Mouse (Mus musculus): ENCODE measurements around the gene Plekho1. TPM values are rescaled to one million over a fixed set of nuclear protein-coding genes. Genes with fewer than 3 reads are reported as not detected.

Plekho1 gene
- total RNA-seq, 2 experiments from 2014 or later: 56.2 to 56.3 TPM

Other genes starting within 250 kb of the Plekho1 start
- gene Tars2, start 235.8 kb downstream of the Plekho1 start, total RNA-seq (2021): 10 to 100 TPM; 38.0 to 38.7 TPM
- gene Rprd2, start 177.1 kb downstream of the Plekho1 start, total RNA-seq (2021): 10 to 100 TPM; 56.3 to 62.3 TPM
- 10 to 100 TPM; 24.4 to 27.8 TPM for gene Prpf3, start 140.1 kb downstream of the Plekho1 start, total RNA-seq (2021)
- gene Mrps21, start 124.5 kb downstream of the Plekho1 start, total RNA-seq (2021): 100 to 1,000 TPM; 120 to 127 TPM
- 10 to 100 TPM in 1 of 2 experiments, 1 to 10 TPM in 1; 9.4 to 11.4 TPM for gene Ciart, start 113.8 kb downstream of the Plekho1 start, total RNA-seq (2021)
- gene BC028528, start 104.0 kb downstream of the Plekho1 start, total RNA-seq (2021): 1 to 10 TPM; 8.1 to 9.1 TPM
- 10 to 100 TPM; 88.4 to 92.6 TPM for gene Aph1a, start 102.0 kb downstream of the Plekho1 start, total RNA-seq (2021)
- gene Car14, start 91.3 kb downstream of the Plekho1 start, total RNA-seq (2021): 1 to 10 TPM; 1.7 to 3.2 TPM
- gene Anp32e, start 66.8 kb downstream of the Plekho1 start, total RNA-seq (2021): 100 to 1,000 TPM; 104 to 106 TPM
- 10 to 100 TPM; 41.2 to 46.4 TPM for gene Vps45, start 62.5 kb upstream of the Plekho1 start, total RNA-seq (2021)
- 10 to 100 TPM; 13.4 to 17.6 TPM for gene Otud7b, start 108.5 kb upstream of the Plekho1 start, total RNA-seq (2021)
- gene Mtmr11, start 166.0 kb upstream of the Plekho1 start, total RNA-seq (2021): 1 to 10 TPM; 5.3 to 6.7 TPM
- gene Sf3b4, start 176.3 kb upstream of the Plekho1 start, total RNA-seq (2021): 10 to 100 TPM; 45.5 to 47.2 TPM
- 100 to 1,000 TPM; 404 to 435 TPM for gene Sv2a, start 185.2 kb upstream of the Plekho1 start, total RNA-seq (2021)
- 10 to 100 TPM; 19.3 to 22.2 TPM for gene Bola1, start 223.7 kb upstream of the Plekho1 start, total RNA-seq (2021)
- gene Hist2h2ab, start 223.9 kb upstream of the Plekho1 start, total RNA-seq (2021): 10 to 100 TPM; 13.8 to 16.7 TPM
- gene Hist2h2ac, start 224.9 kb upstream of the Plekho1 start, total RNA-seq (2021): 10 to 100 TPM; 34.2 to 37.9 TPM
- 1 to 10 TPM; 2.9 to 3.0 TPM for gene Hist2h2be, start 225.1 kb upstream of the Plekho1 start, total RNA-seq (2021)
- gene Hist2h3c2, start 243.1 kb upstream of the Plekho1 start, total RNA-seq (2021): 10 to 100 TPM; 10.2 to 10.9 TPM
- gene Hist2h2aa2, start 244.3 kb upstream of the Plekho1 start, total RNA-seq (2021): 100 to 1,000 TPM; 281 to 297 TPM
- 1 to 10 TPM; 2.8 to 6.5 TPM for gene Hist2h2aa1, start 249.5 kb upstream of the Plekho1 start, total RNA-seq (2021)